ENCODE assay signal across 27 mouse cellular contexts in the genomic region with DNA sequence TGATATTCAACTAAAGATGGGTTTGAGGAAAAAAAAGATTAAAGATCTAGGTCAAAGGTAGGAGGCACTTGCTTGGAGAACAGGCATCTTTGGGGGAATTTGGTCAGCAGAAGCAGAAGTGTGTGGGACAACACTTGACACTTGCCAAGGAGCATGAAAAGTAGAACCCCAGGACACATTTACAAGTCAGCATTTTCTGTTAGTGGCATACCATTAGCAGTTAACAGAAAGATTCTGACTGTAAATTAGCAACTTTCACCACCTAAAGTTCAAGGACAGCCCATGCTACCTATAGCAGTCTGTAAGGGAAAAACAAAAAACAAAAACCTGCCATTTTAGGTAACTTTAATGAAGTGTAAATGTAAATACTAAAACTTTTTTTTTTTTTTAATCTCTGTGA. TPM values are rescaled to one million over a fixed set of nuclear protein-coding genes. Genes with fewer than 3 reads are reported as not detected.
DNase-seq lines count a peak whose midpoint lies in the region; ATAC-seq and TF ChIP-seq lines count a peak whose summit lies in the region.
"Had no signal": no experiment of that assay in that cellular context is flagged by ENCODE, and none has a peak within 500 bp of the region (broad histone marks: within the 10 kb centered on the region; RNA-seq: fewer than 3 reads in every experiment).

No protein-coding gene starts in this region.

- no peak overlapping the region for H3K4me3 ChIP-seq in forebrain, embryonic 13.5 days
- no peak overlapping the region for H3K4me3 ChIP-seq in forebrain, embryonic 10.5 days
- peak overlapping the region; percentile 41 for H3K4me3 ChIP-seq in hindbrain, embryonic 14.5 days (replicated peaks; ENCODE audit: low read length)
- H3K4me3 ChIP-seq in midbrain, postnatal 0 days (ENCODE audit: low read depth, low read length) = peak overlapping the region; percentile 37; the same call in 1 of the 2 replicates
- no peak overlapping the region for H3K4me3 ChIP-seq in intestine, embryonic 15.5 days (replicated peaks)
- H3K4me3 ChIP-seq: embryonic facial prominence, embryonic 13.5 days; heart, adult 2 months; heart, embryonic 15.5 days; kidney, embryonic 15.5 days; limb, embryonic 13.5 days; lung, embryonic 15.5 days had no signal

- H3K4me2 ChIP-seq in forebrain, embryonic 13.5 days = peak overlapping the region; percentile 59
- peak overlapping the region; percentile 89 for H3K4me2 ChIP-seq in hindbrain, embryonic 14.5 days (replicated peaks)
- peak overlapping the region; percentile 88 for H3K4me2 ChIP-seq in midbrain, postnatal 0 days (ENCODE audit: low read depth, low read length, poor library complexity, severe bottlenecking)
- no peak overlapping the region for H3K4me2 ChIP-seq in intestine, embryonic 15.5 days (replicated peaks)
- H3K4me2 ChIP-seq: embryonic facial prominence, embryonic 13.5 days; heart, embryonic 15.5 days; kidney, embryonic 15.5 days; limb, embryonic 13.5 days; lung, embryonic 15.5 days had no signal

- TF ChIP-seq CTCF in brain, embryonic 14.5 days (IDR thresholded peaks at IDR 0.05; ENCODE audit: borderline replicate concordance, extremely low read depth, insufficient read depth, insufficient read length) = no peak
- TF ChIP-seq CTCF in midbrain, postnatal 0 days (IDR thresholded peaks at IDR 0.05) = no peak

- H3K9ac ChIP-seq in forebrain, embryonic 13.5 days = peak overlapping the region; percentile 62
- H3K9ac ChIP-seq in hindbrain, embryonic 14.5 days = peak overlapping the region; percentile 78
- H3K9ac ChIP-seq in midbrain, postnatal 0 days (replicated peaks; ENCODE audit: low read length, poor library complexity, severe bottlenecking) = peak overlapping the region; percentile 62
- no peak overlapping the region for H3K9ac ChIP-seq in intestine, embryonic 15.5 days
- H3K9ac ChIP-seq: embryonic facial prominence, embryonic 13.5 days; heart, embryonic 15.5 days; kidney, embryonic 15.5 days; limb, embryonic 13.5 days; liver, embryonic 14.5 days; lung, embryonic 15.5 days had no signal

- peaks cover 18% of the 10 kb centered on the region for H3K4me1 ChIP-seq in forebrain, embryonic 13.5 days
- peaks cover 14% of the 10 kb centered on the region for H3K4me1 ChIP-seq in forebrain, embryonic 10.5 days
- H3K4me1 ChIP-seq in hindbrain, embryonic 14.5 days (replicated peaks; ENCODE audit: control insufficient read depth, insufficient read depth, low read length) = peaks cover 5% of the 10 kb centered on the region; the same call in 1 of the 2 replicates
- H3K4me1 ChIP-seq in midbrain, postnatal 0 days (ENCODE audit: insufficient read depth, low read length) = 0 out of 2 replicates have a peak, but pooled peaks cover 3% of the 10 kb centered on the region
- H3K4me1 ChIP-seq in intestine, embryonic 15.5 days (replicated peaks) = peaks cover 4% of the 10 kb centered on the region

- peaks cover 23% of the 10 kb centered on the region for H3K36me3 ChIP-seq in forebrain, embryonic 13.5 days (ENCODE audit: poor library complexity, severe bottlenecking)
- H3K36me3 ChIP-seq in forebrain, embryonic 10.5 days (replicated peaks) = peaks cover 41% of the 10 kb centered on the region
- H3K36me3 ChIP-seq in hindbrain, embryonic 14.5 days (replicated peaks; ENCODE audit: control insufficient read depth, insufficient read depth) = peaks cover 33% of the 10 kb centered on the region
- H3K36me3 ChIP-seq in midbrain, postnatal 0 days (ENCODE audit: insufficient read depth, low read length) = peaks cover 13% of the 10 kb centered on the region; the same call in 1 of the 2 replicates
- H3K36me3 ChIP-seq in intestine, embryonic 15.5 days = 0 out of 2 replicates have a peak, but pooled peaks cover 4% of the 10 kb centered on the region
- H3K36me3 ChIP-seq: G1E; heart, embryonic 15.5 days had no signal

- H3K27me3 ChIP-seq in forebrain, embryonic 13.5 days = no peaks in the 10 kb centered on the region
- no peaks in the 10 kb centered on the region for H3K27me3 ChIP-seq in forebrain, embryonic 10.5 days (ENCODE audit: poor library complexity, severe bottlenecking)
- H3K27me3 ChIP-seq in hindbrain, embryonic 14.5 days (ENCODE audit: control insufficient read depth, insufficient read depth, low read length) = no peaks in the 10 kb centered on the region
- H3K27me3 ChIP-seq in midbrain, postnatal 0 days (ENCODE audit: insufficient read depth, low read length) = no peaks in the 10 kb centered on the region
- no peaks in the 10 kb centered on the region for H3K27me3 ChIP-seq in intestine, embryonic 15.5 days (replicated peaks)
- H3K27me3 ChIP-seq: embryonic facial prominence, embryonic 13.5 days; heart, embryonic 15.5 days; kidney, embryonic 15.5 days; limb, embryonic 13.5 days; lung, embryonic 15.5 days had no signal

- no peak overlapping the region; the same call in 1 of the 2 replicates for H3K27ac ChIP-seq in forebrain, embryonic 13.5 days
- H3K27ac ChIP-seq in forebrain, embryonic 10.5 days = no peak overlapping the region
- H3K27ac ChIP-seq in hindbrain, embryonic 14.5 days = peak overlapping the region; percentile 62
- H3K27ac ChIP-seq in midbrain, postnatal 0 days (ENCODE audit: low read depth, low read length) = 0 out of 2 replicates have a peak overlapping the region, but pooled peaks have one; percentile 7
- H3K27ac ChIP-seq in intestine, embryonic 15.5 days = no peak overlapping the region
- H3K27ac ChIP-seq: embryonic facial prominence, embryonic 13.5 days; heart, adult 2 months; heart, embryonic 15.5 days; kidney, embryonic 15.5 days; limb, embryonic 13.5 days; liver, embryonic 14.5 days; lung, embryonic 15.5 days; macrophage had no signal

- no peak for ATAC-seq in forebrain, embryonic 13.5 days
- no peak for ATAC-seq in hindbrain, embryonic 14.5 days (ENCODE audit: low FRiP score)
- no peak for ATAC-seq in midbrain, postnatal 0 days (ENCODE audit: low FRiP score)
- no peak for ATAC-seq in intestine, embryonic 15.5 days
- ATAC-seq: CD4-positive, CD25-positive, alpha-beta regulatory T cell, adult 4 months; intestine, postnatal 0 days had no signal

- DNase-seq in forebrain, embryonic 10.5 days (ENCODE audit: extremely low spot score, low spot score) = no peak
- no peak for DNase-seq in brain, embryonic 14.5 days (ENCODE audit: low read depth)
- DNase-seq in hindbrain, embryonic 14.5 days (ENCODE audit: low spot score) = no peak
- DNase-seq in midbrain, postnatal 0 days (ENCODE audit: low spot score) = peak; percentile 21
- no peak for DNase-seq in embryo, embryonic 9.5 days (ENCODE audit: extremely low spot score)
- DNase-seq in lung, postnatal 14 days = no peak
- DNase-seq: cerebellum, adult 2 months; gastrocnemius, postnatal 25 days; heart, adult 2 months; heart, postnatal 4 days; right cerebral cortex, postnatal 4 days had no signal

- TF ChIP-seq POLR2A in brain, embryonic 14.5 days (IDR thresholded peaks at IDR 0.05; ENCODE audit: borderline replicate concordance, extremely low read depth, insufficient read depth, insufficient read length, poor library complexity, severe bottlenecking) = 0 out of 2 replicates have a peak, but pooled peaks have one; percentile 4

- no peaks in the 10 kb centered on the region for H3K9me3 ChIP-seq in forebrain, embryonic 13.5 days (replicated peaks)
- peaks cover 6% of the 10 kb centered on the region; the same call in 1 of the 2 replicates for H3K9me3 ChIP-seq in forebrain, embryonic 10.5 days
- H3K9me3 ChIP-seq in hindbrain, embryonic 14.5 days (ENCODE audit: control insufficient read depth, low read length) = no peaks in the 10 kb centered on the region
- no peaks in the 10 kb centered on the region for H3K9me3 ChIP-seq in midbrain, postnatal 0 days (ENCODE audit: low read length)
- no peaks in the 10 kb centered on the region for H3K9me3 ChIP-seq in intestine, embryonic 15.5 days
- H3K9me3 ChIP-seq: G1E; heart, embryonic 15.5 days; kidney, embryonic 15.5 days; lung, embryonic 15.5 days had no signal

RNA-seq across cellular contexts. Expression of a gene that starts 5.0 kb away (rescaled TPM):
- not detected in 2 replicates for polyA plus RNA-seq in forebrain, embryonic 13.5 days (2015; fragmentation: Nextera tagmentation; extraction: Ambion mirVana)
- not detected in 2 replicates for polyA plus RNA-seq in forebrain, embryonic 10.5 days (2016; fragmentation: Nextera tagmentation; extraction: Ambion mirVana)
- 136 and 183 TPM in 2 replicates for polyA plus RNA-seq in brain, embryonic 14.5 days (2012; rRNA removed)
- not detected in 2 replicates for polyA plus RNA-seq in hindbrain, embryonic 14.5 days (2014; fragmentation: Nextera tagmentation; extraction: Ambion mirVana)
- 1,797 and 2,945 TPM in 2 replicates for total RNA-seq in midbrain, postnatal 0 days (2014; rRNA removed)
- not detected in 2 replicates for polyA plus RNA-seq in midbrain, postnatal 0 days (2015; fragmentation: Nextera tagmentation; extraction: Ambion mirVana)
- not detected in 2 replicates for polyA plus RNA-seq in intestine, embryonic 15.5 days (2015; fragmentation: Nextera tagmentation; extraction: Ambion mirVana)
- total RNA-seq: adrenal gland, postnatal 4 days; G1E; gastrocnemius, postnatal 25 days; heart, adult 2 months; heart, postnatal 4 days; layer of hippocampus, postnatal 14 days; left cerebral cortex, postnatal 10 days had no signal
- polyA plus RNA-seq: CD4-positive, CD25-positive, alpha-beta regulatory T cell, adult 4 months; embryonic facial prominence, embryonic 13.5 days; G1E; heart, embryonic 15.5 days; intestine, postnatal 0 days; kidney, embryonic 15.5 days; limb, embryonic 13.5 days; lung, embryonic 15.5 days had no signal

RNA-seq across cellular contexts. Expression of a gene that starts 5.1 kb away (rescaled TPM):
- polyA plus RNA-seq in forebrain, embryonic 13.5 days (2015; fragmentation: Nextera tagmentation; extraction: Ambion mirVana) = 10,586 and 11,102 TPM in 2 replicates
- polyA plus RNA-seq in forebrain, embryonic 10.5 days (2016; fragmentation: Nextera tagmentation; extraction: Ambion mirVana) = 2,769 and 3,107 TPM in 2 replicates
- polyA plus RNA-seq in brain, embryonic 14.5 days (2012; rRNA removed) = 11,216 and 14,471 TPM in 2 replicates
- 14,408 and 15,410 TPM in 2 replicates for polyA plus RNA-seq in hindbrain, embryonic 14.5 days (2014; fragmentation: Nextera tagmentation; extraction: Ambion mirVana)
- total RNA-seq in midbrain, postnatal 0 days (2014; rRNA removed) = 17,447 and 20,461 TPM in 2 replicates
- 15,641 and 16,823 TPM in 2 replicates for polyA plus RNA-seq in midbrain, postnatal 0 days (2015; fragmentation: Nextera tagmentation; extraction: Ambion mirVana)
- 981 and 999 TPM in 2 replicates for polyA plus RNA-seq in intestine, embryonic 15.5 days (2015; fragmentation: Nextera tagmentation; extraction: Ambion mirVana)

RNA-seq across cellular contexts. Expression of a gene that starts 14.0 kb away (rescaled TPM):
- polyA plus RNA-seq in forebrain, embryonic 13.5 days (2015; fragmentation: Nextera tagmentation; extraction: Ambion mirVana) = 1,607 and 1,715 TPM in 2 replicates
- polyA plus RNA-seq in forebrain, embryonic 10.5 days (2016; fragmentation: Nextera tagmentation; extraction: Ambion mirVana) = 2,760 and 2,766 TPM in 2 replicates
- polyA plus RNA-seq in brain, embryonic 14.5 days (2012; rRNA removed) = 2,160 and 2,864 TPM in 2 replicates
- 1,223 and 1,455 TPM in 2 replicates for polyA plus RNA-seq in hindbrain, embryonic 14.5 days (2014; fragmentation: Nextera tagmentation; extraction: Ambion mirVana)
- total RNA-seq in midbrain, postnatal 0 days (2014; rRNA removed) = 2,522 and 3,264 TPM in 2 replicates
- polyA plus RNA-seq in midbrain, postnatal 0 days (2015; fragmentation: Nextera tagmentation; extraction: Ambion mirVana) = 1,582 and 1,796 TPM in 2 replicates
- 1,296 and 1,330 TPM in 2 replicates for polyA plus RNA-seq in intestine, embryonic 15.5 days (2015; fragmentation: Nextera tagmentation; extraction: Ambion mirVana)

RNA-seq across cellular contexts. Expression of a gene that starts 30.4 kb away (rescaled TPM):
- polyA plus RNA-seq in forebrain, embryonic 13.5 days (2015; fragmentation: Nextera tagmentation; extraction: Ambion mirVana) = 39.8 and 47.1 TPM in 2 replicates
- polyA plus RNA-seq in forebrain, embryonic 10.5 days (2016; fragmentation: Nextera tagmentation; extraction: Ambion mirVana) = 23.9 and 25.3 TPM in 2 replicates
- polyA plus RNA-seq in brain, embryonic 14.5 days (2012; rRNA removed) = 106 and 176 TPM in 2 replicates
- 6.4 and 8.1 TPM in 2 replicates for polyA plus RNA-seq in hindbrain, embryonic 14.5 days (2014; fragmentation: Nextera tagmentation; extraction: Ambion mirVana)
- total RNA-seq in midbrain, postnatal 0 days (2014; rRNA removed) = 46.0 and 56.9 TPM in 2 replicates
- 19.6 and 21.7 TPM in 2 replicates for polyA plus RNA-seq in midbrain, postnatal 0 days (2015; fragmentation: Nextera tagmentation; extraction: Ambion mirVana)
- 18.6 and 19.0 TPM in 2 replicates for polyA plus RNA-seq in intestine, embryonic 15.5 days (2015; fragmentation: Nextera tagmentation; extraction: Ambion mirVana)

RNA-seq across cellular contexts. Expression of a gene that starts 50.0 kb away (rescaled TPM):
- polyA plus RNA-seq in forebrain, embryonic 13.5 days (2015; fragmentation: Nextera tagmentation; extraction: Ambion mirVana) = 0.22 and 0.28 TPM in 2 replicates
- 0.24 and 0.48 TPM in 2 replicates for polyA plus RNA-seq in forebrain, embryonic 10.5 days (2016; fragmentation: Nextera tagmentation; extraction: Ambion mirVana)
- 0.37 and 0.88 TPM in 2 replicates for polyA plus RNA-seq in brain, embryonic 14.5 days (2012; rRNA removed)
- polyA plus RNA-seq in hindbrain, embryonic 14.5 days (2014; fragmentation: Nextera tagmentation; extraction: Ambion mirVana) = 1.1 and 1.4 TPM in 2 replicates
- total RNA-seq in midbrain, postnatal 0 days (2014; rRNA removed) = 0.38 and 0.71 TPM in 2 replicates
- polyA plus RNA-seq in midbrain, postnatal 0 days (2015; fragmentation: Nextera tagmentation; extraction: Ambion mirVana) = 0.18 and 0.22 TPM in 2 replicates
- 0.96 and 1.1 TPM in 2 replicates for polyA plus RNA-seq in intestine, embryonic 15.5 days (2015; fragmentation: Nextera tagmentation; extraction: Ambion mirVana)
- total RNA-seq: common myeloid progenitor, adult 5-6 weeks had no signal
- polyA plus RNA-seq: CD4-positive, CD25-positive, alpha-beta regulatory T cell, adult 4 months; G1E; macrophage had no signal

Comparison
In these comparisons a context has a peak if more than half of its experiments do, and no peak if none do; other contexts are left out.
1. H3K27ac ChIP-seq: peak in hindbrain, embryonic 14.5 days (single experiment) and midbrain, postnatal 0 days (single experiment); none in forebrain, embryonic 13.5 days (single experiment), forebrain, embryonic 10.5 days (single experiment) and intestine, embryonic 15.5 days (single experiment).
2. H3K4me3 ChIP-seq: peak in hindbrain, embryonic 14.5 days (single experiment) and midbrain, postnatal 0 days (single experiment); none in forebrain, embryonic 13.5 days (single experiment), forebrain, embryonic 10.5 days (single experiment) and intestine, embryonic 15.5 days (single experiment).
3. RNA of a gene that starts 5.0 kb away (polyA plus RNA-seq): 136 to 183 TPM in brain, embryonic 14.5 days; not detected in forebrain, embryonic 13.5 days, not detected in forebrain, embryonic 10.5 days, not detected in hindbrain, embryonic 14.5 days, not detected in midbrain, postnatal 0 days and not detected in intestine, embryonic 15.5 days; every median in the first group is over 100 times any median in the second.